Mouse (Mus musculus): ENCODE measurements around the gene Tsku.

DNA sequence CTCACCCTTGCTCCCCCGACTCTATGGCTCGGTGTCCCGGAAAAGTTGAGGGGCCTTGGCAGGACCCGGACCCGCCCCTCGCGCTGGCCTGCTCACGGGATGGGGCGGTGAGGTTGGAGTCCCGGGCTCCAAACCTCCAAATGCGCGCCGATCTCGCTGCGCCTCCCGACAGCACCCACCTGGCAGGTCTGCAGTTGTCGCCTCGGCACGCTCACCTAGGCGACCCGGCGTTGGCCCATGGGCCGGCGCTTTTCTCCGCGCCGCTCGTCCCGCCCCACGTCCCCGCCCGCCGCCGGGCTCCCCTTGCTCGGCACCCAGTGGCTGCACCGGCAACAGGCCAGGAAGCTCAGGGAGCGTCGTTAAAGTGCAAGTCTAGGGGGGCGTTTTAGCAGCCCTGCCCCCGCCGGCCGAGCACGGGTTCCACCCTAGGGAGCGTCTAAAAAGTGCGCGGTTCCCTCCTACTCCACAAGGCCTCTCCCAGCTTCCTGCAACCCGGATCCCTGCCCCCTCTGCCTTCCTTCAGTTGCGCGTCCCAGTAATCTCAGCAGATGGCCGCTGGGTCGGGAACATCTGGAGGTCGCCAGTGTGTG lies at the start of gene Tsku:
- TF ChIP-seq CTCF (IDR thresholded peaks at IDR 0.05; ENCODE audit: borderline replicate concordance, insufficient read depth, low read depth, low read length) = no peak
- TF ChIP-seq POLR2A (IDR thresholded peaks at IDR 0.05; ENCODE audit: borderline replicate concordance, insufficient read depth, low read length) = no peak
